Mouse (Mus musculus) cortical plate, adult 2 months (tissue): Measurements from ENCODE around the gene Fkbp10.

Source experiments
- CTCF ChIP-seq: fragments of 200-500 bp; IDR thresholded peaks from 2 replicates; pipeline ENCODE4 v1.5.1; 2011; ENCODE audit warnings: mild to moderate bottlenecking, control low read depth, low read length; ENCODE audit not compliant: insufficient read depth; ENCODE audit errors: extremely low read depth
- POLR2A ChIP-seq: fragments of 200-500 bp; IDR thresholded peaks from 2 replicates; pipeline ENCODE4 v1.6.1; 2011; ENCODE audit warnings: mild to moderate bottlenecking, low read length, control low read depth; ENCODE audit not compliant: insufficient read depth; ENCODE audit errors: extremely low read depth

GRCm38 (mm10) chr11:100465833-100466232 lies 50.3 kb downstream of the Fkbp10 start:
- no peak for TF ChIP-seq CTCF
- no peak for TF ChIP-seq POLR2A
